Mouse (Mus musculus): ENCODE measurements around the gene Olfr821. TPM values are rescaled to one million over a fixed set of nuclear protein-coding genes. Genes with fewer than 3 reads are reported as not detected.
"Not testable (repeated sequence)": the region's sequence is repeated elsewhere in the genome, so short reads cannot be mapped to it uniquely, and the experiment has no call there.

The Olfr821 gene
- not detected in 2 replicates for polyA plus RNA-seq (2015; fragmentation: Nextera tagmentation; extraction: Ambion mirVana)

GRCm38 (mm10) chr10:130030048-130030447 is at the start of gene Olfr821:
TSS of gene Olfr821 (plus strand) at chr10:130030348.
- no peak within 1 kb of the TSS for H3K4me3 ChIP-seq
- no peaks in the 10 kb centered on the region for H3K27me3 ChIP-seq (replicated peaks)
- H3K9me3 ChIP-seq: no peaks in the 10 kb centered on the region
- H3K9ac ChIP-seq: no peak within 1 kb of the TSS
- no peaks in the 10 kb centered on the region for H3K4me1 ChIP-seq
- H3K4me2 ChIP-seq: no peak within 1 kb of the TSS
- no peak within 1 kb of the TSS for H3K27ac ChIP-seq
- no peak for ATAC-seq (replicated peaks)
- no peaks in the 10 kb centered on the region for H3K36me3 ChIP-seq (replicated peaks)

GRCm38 (mm10) chr10:129981867-129982266 is 48.3 kb upstream of the Olfr821 start:
- no CpG with 5 or more reads among the region's 3 CpGs for WGBS
- not testable (repeated sequence) for ATAC-seq (replicated peaks); H3K27me3 ChIP-seq (replicated peaks); H3K4me2 ChIP-seq; H3K27ac ChIP-seq; H3K9me3 ChIP-seq; H3K4me1 ChIP-seq; H3K9ac ChIP-seq; H3K36me3 ChIP-seq (replicated peaks); H3K4me3 ChIP-seq

DNA sequence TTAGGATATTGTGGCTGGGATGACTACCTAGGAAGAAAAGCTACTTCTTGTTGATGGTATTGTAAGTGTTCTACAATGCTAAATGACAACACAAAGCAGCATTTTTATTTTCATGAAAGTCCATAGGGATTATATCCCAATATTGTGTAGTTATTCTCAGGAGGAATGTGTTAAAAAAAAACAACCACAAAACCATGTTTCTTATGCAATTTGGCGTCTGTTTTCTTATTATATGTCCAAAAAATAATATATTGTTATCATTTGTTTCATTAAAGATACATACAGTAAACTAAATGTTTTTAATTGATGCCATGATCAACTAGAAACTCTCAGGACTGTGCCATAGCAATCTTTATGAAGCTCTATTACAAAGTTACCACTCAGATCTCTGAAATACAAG is 45.2 kb upstream of the Olfr821 start, which contains the start of gene Gm10310:
Gm10310 (minus strand) TSS at position 101 of the 400 bp plus-strand sequence.
- H3K9ac ChIP-seq; H3K27me3 ChIP-seq (replicated peaks); H3K4me2 ChIP-seq; H3K27ac ChIP-seq; H3K9me3 ChIP-seq; ATAC-seq (replicated peaks); H3K4me1 ChIP-seq; H3K36me3 ChIP-seq (replicated peaks); H3K4me3 ChIP-seq: not testable (repeated sequence)
- no CpG with 5 or more reads among the region's 1 CpGs for WGBS

DNA sequence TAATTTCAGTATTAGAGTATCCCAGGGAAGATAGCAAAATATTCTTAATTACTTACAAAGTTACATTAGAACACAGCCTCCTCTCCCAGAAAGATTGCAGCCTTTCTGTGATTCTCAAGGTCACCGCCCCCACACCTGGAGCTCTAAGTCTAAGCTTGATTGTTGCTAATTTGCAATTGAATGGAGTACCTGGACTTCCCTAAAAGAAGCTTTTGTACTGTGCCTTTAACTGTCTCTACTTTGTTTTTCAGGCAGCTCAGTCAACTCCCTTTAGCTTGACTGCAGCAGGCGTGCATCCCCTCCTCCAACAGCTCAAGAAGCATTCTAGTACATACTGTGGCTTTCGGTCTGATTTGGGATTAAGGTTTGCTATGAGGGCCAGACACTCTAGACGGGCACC is 26.0 kb upstream of the Olfr821 start:
- not testable (repeated sequence) for H3K4me2 ChIP-seq; ATAC-seq (replicated peaks); H3K27ac ChIP-seq; H3K9me3 ChIP-seq; H3K4me3 ChIP-seq; H3K36me3 ChIP-seq (replicated peaks); H3K4me1 ChIP-seq; H3K9ac ChIP-seq; H3K27me3 ChIP-seq (replicated peaks)
- 84% methylated on average over 4 of the region's 4 CpGs for WGBS

GRCm38 (mm10) chr10:130005366-130005765 is 24.8 kb upstream of the Olfr821 start:
- ATAC-seq (replicated peaks): not testable (repeated sequence)

GRCm38 (mm10) chr10:130012321-130012720 is 17.8 kb upstream of the Olfr821 start, which contains the start of gene Olfr820:
TSS of gene Olfr820 (plus strand) at chr10:130012621.
- ATAC-seq (replicated peaks): no peak
- H3K9me3 ChIP-seq: no peaks in the 10 kb centered on the region
- no peaks in the 10 kb centered on the region for H3K27me3 ChIP-seq (replicated peaks)
- no peak within 1 kb of the TSS for H3K27ac ChIP-seq
- no peaks in the 10 kb centered on the region for H3K36me3 ChIP-seq (replicated peaks)
- no peak within 1 kb of the TSS for H3K4me2 ChIP-seq
- H3K4me1 ChIP-seq: no peaks in the 10 kb centered on the region
- H3K9ac ChIP-seq: no peak within 1 kb of the TSS
- H3K4me3 ChIP-seq: no peak within 1 kb of the TSS

More at GRCm38 (mm10) chr10:130005366-130005765, 24.8 kb upstream of the Olfr821 start:
- H3K4me3 ChIP-seq; H3K9ac ChIP-seq; H3K36me3 ChIP-seq (replicated peaks); H3K4me1 ChIP-seq; H3K27me3 ChIP-seq (replicated peaks); H3K27ac ChIP-seq; H3K9me3 ChIP-seq; H3K4me2 ChIP-seq: not testable (repeated sequence)
- WGBS: 82% methylated on average over 4 of the region's 4 CpGs

- Histone ChIP-seq H3K4me3 (no peak overlapping the region), H3K27me3 (replicated peaks) (no peaks in the 10 kb centered on the region), H3K9ac (no peak overlapping the region), H3K4me1 (no peaks in the 10 kb centered on the region), H3K9me3 (no peaks in the 10 kb centered on the region), H3K36me3 (replicated peaks) (no peaks in the 10 kb centered on the region), H3K4me2 (no peak overlapping the region), H3K27ac (no peak overlapping the region)
- 65% methylated on average over 6 of the region's 6 CpGs for WGBS
- ATAC-seq (replicated peaks): no peak
Observed at GRCm38 (mm10) chr10:130037096-130037495, 6.9 kb downstream of the Olfr821 start.

- Histone ChIP-seq H3K9ac (no peak within 1 kb of the TSS), H3K36me3 (replicated peaks) (no peaks in the 10 kb centered on the region), H3K9me3 (no peaks in the 10 kb centered on the region), H3K27ac (no peak within 1 kb of the TSS), H3K4me2 (no peak within 1 kb of the TSS), H3K4me1 (no peaks in the 10 kb centered on the region), H3K4me3 (no peak within 1 kb of the TSS), H3K27me3 (replicated peaks) (no peaks in the 10 kb centered on the region)
- no peak for ATAC-seq (replicated peaks)
Observed at GRCm38 (mm10) chr10:130070910-130071309, 40.8 kb downstream of the Olfr821 start, which contains the start of gene Olfr822. TSS of gene Olfr822 (plus strand) at chr10:130071210.

Other genes with a start within 250 kb of the Olfr821 start
- gene Olfr810, start 235.4 kb upstream of the Olfr821 start, polyA plus RNA-seq (2015; fragmentation: Nextera tagmentation; extraction: Ambion mirVana): not detected in 2 replicates
- gene Olfr811, start 226.0 kb upstream of the Olfr821 start, polyA plus RNA-seq (2015; fragmentation: Nextera tagmentation; extraction: Ambion mirVana): not detected in 2 replicates
- gene Olfr812, start 184.3 kb upstream of the Olfr821 start, polyA plus RNA-seq (2015; fragmentation: Nextera tagmentation; extraction: Ambion mirVana): not detected in 2 replicates
- gene Olfr813, start 175.0 kb upstream of the Olfr821 start, polyA plus RNA-seq (2015; fragmentation: Nextera tagmentation; extraction: Ambion mirVana): not detected in 2 replicates
- gene Olfr814, start 150.5 kb upstream of the Olfr821 start, polyA plus RNA-seq (2015; fragmentation: Nextera tagmentation; extraction: Ambion mirVana): not detected in 2 replicates
- not detected in 2 replicates for gene Olfr815, start 124.5 kb upstream of the Olfr821 start, polyA plus RNA-seq (2015; fragmentation: Nextera tagmentation; extraction: Ambion mirVana)
- not detected in 2 replicates for gene Olfr816, start 114.8 kb upstream of the Olfr821 start, polyA plus RNA-seq (2015; fragmentation: Nextera tagmentation; extraction: Ambion mirVana)
- not detected in 2 replicates for gene Olfr818, start 81.2 kb upstream of the Olfr821 start, polyA plus RNA-seq (2015; fragmentation: Nextera tagmentation; extraction: Ambion mirVana)
- not detected in 2 replicates for gene Olfr819, start 63.1 kb upstream of the Olfr821 start, polyA plus RNA-seq (2015; fragmentation: Nextera tagmentation; extraction: Ambion mirVana)
- not detected in 2 replicates for gene Olfr247, start 54.2 kb upstream of the Olfr821 start, polyA plus RNA-seq (2015; fragmentation: Nextera tagmentation; extraction: Ambion mirVana)
- gene Gm10310, start 45.3 kb upstream of the Olfr821 start, polyA plus RNA-seq (2015; fragmentation: Nextera tagmentation; extraction: Ambion mirVana): not detected in 2 replicates
- not detected in 2 replicates for gene Olfr820, start 17.7 kb upstream of the Olfr821 start, polyA plus RNA-seq (2015; fragmentation: Nextera tagmentation; extraction: Ambion mirVana)
- gene Olfr822, start 40.9 kb downstream of the Olfr821 start, polyA plus RNA-seq (2015; fragmentation: Nextera tagmentation; extraction: Ambion mirVana): not detected in 2 replicates
- not detected in 2 replicates for gene Olfr823, start 85.0 kb downstream of the Olfr821 start, polyA plus RNA-seq (2015; fragmentation: Nextera tagmentation; extraction: Ambion mirVana)
- not detected in 2 replicates for gene Olfr824, start 99.7 kb downstream of the Olfr821 start, polyA plus RNA-seq (2015; fragmentation: Nextera tagmentation; extraction: Ambion mirVana)
- gene Olfr825, start 136.4 kb downstream of the Olfr821 start, polyA plus RNA-seq (2015; fragmentation: Nextera tagmentation; extraction: Ambion mirVana): not detected in 2 replicates
- gene Olfr826, start 153.8 kb downstream of the Olfr821 start, polyA plus RNA-seq (2015; fragmentation: Nextera tagmentation; extraction: Ambion mirVana): not detected in 2 replicates
- not detected in 2 replicates for gene Olfr827, start 184.1 kb downstream of the Olfr821 start, polyA plus RNA-seq (2015; fragmentation: Nextera tagmentation; extraction: Ambion mirVana)
- gene Neurod4, start 249.9 kb downstream of the Olfr821 start, polyA plus RNA-seq (2015; fragmentation: Nextera tagmentation; extraction: Ambion mirVana): 1.9 and 2.8 TPM in 2 replicates